Mouse (Mus musculus): ENCODE measurements around the gene Smad3.

Smad3 gene

GRCm38 (mm10) chr9:63743775-63744174 is 14.0 kb downstream of the Smad3 start:
- DNase-seq: no peak

GRCm38 (mm10) chr9:63742887-63743660 is 14.7 kb downstream of the Smad3 start:
- DNase-seq: no peak

DNA sequence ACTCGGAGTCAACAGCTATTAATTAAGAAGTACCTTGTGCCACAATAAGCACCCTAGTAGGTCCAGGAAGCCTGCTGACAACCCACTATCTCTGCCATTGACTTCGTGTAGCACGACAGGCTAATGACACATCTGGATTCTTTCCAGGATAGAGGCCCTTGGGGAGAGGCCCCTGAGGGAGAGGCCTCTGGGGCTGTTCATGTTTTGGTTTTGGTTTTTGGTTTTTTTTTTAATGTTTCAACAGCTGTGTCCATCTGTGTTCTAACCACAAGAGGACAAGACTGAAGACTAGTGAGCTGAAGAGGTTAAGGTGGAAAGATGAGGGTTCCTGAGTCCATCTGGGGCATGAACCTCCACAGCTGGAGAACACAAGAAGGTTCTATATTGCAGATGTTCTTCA is 15.5 kb downstream of the Smad3 start:
- no peak for DNase-seq

DNA sequence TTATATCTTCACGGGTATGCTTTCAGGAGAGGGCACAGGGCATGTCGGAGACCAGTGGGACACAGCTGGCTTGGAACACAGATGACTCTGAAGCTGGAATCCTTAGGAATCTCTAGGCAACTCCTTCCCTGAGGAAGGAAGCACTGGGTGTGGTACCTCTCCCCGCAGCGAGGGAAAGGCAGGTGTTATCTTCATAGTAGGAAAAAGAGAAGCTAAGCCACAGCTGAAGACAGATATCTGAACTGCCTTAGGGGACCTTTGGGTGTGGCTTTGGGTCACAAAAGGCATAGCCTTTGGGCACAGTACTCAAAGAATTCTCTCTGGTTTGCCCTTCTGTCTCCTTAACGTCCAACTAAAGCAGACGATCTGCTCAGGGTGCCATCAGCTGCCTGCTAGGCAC is 16.0 kb downstream of the Smad3 start:
- DNase-seq: no peak

- no peak for DNase-seq
Observed at GRCm38 (mm10) chr9:63740320-63740841, 17.4 kb downstream of the Smad3 start.

- DNase-seq: no peak
Observed at GRCm38 (mm10) chr9:63738830-63739229, 19.0 kb downstream of the Smad3 start.

DNA sequence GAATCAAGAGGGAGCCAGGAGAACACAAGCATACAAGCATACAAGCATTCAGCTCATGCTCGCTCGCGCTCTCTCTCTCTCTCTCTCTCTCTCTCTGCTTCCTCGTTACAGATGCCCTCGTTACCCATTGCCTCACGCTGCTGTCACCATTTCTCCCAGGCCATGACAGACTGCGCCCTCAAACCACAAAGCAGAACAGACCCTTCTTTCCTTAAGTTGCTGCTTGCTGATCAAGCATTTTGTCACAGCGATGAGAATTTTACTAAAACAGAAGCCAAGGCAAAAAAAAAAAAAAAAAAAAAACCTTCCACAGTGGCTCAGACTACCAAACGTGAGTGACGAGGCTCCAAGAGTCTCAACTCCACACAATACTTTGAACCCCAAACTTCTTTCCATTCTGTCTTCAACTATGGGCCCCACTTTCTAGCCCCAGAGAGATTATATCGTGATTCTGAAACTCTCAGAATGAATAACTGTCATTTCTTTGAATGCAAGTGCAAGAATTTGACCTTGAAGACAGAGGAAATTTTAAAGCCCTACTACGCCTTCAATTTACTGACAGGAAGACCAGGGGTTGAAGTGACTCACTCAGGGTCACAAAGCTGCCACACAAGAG is 19.6 kb downstream of the Smad3 start:
- no peak for DNase-seq

GRCm38 (mm10) chr9:63737426-63737931 is 20.3 kb downstream of the Smad3 start:
- no peak for DNase-seq

DNA sequence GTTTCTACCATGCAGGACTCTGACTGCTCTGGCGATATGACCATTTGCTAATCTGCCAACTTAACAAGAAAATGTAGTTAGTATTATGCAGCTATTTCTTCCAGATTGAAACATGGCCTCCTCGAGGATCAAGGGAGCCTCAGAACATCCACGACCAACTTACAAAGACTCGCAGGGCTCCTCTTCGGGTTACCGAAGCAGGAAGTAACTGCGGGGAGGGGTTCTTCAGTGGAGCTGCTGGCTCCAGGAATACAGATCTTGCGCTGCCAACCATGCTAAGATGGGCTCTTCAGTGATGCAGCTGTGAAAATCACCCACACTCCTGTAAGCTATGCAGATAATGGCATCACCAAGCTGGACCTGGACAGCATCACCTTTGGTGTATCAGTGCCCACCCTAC is 23.5 kb downstream of the Smad3 start:
- DNase-seq: no peak

DNA sequence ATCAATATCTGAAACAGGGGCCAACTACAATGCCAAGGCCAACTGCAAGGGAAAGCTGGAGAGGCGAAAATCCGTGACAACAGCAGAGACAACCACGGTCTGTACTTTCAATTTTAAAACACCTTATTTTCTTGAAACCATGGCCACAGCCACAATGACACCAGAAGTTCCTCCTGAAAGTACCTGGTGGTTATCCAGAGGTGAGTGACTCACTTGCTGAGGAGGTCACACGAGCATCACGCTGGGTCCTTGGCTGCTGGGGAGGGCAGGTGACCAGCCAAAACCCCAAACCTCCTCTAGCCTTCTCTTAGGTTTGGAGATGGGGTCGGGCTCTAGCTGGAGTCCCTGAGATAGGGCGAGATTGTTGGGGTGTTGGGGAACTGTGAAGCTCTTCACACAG is 25.1 kb downstream of the Smad3 start:
- no peak for DNase-seq

DNA sequence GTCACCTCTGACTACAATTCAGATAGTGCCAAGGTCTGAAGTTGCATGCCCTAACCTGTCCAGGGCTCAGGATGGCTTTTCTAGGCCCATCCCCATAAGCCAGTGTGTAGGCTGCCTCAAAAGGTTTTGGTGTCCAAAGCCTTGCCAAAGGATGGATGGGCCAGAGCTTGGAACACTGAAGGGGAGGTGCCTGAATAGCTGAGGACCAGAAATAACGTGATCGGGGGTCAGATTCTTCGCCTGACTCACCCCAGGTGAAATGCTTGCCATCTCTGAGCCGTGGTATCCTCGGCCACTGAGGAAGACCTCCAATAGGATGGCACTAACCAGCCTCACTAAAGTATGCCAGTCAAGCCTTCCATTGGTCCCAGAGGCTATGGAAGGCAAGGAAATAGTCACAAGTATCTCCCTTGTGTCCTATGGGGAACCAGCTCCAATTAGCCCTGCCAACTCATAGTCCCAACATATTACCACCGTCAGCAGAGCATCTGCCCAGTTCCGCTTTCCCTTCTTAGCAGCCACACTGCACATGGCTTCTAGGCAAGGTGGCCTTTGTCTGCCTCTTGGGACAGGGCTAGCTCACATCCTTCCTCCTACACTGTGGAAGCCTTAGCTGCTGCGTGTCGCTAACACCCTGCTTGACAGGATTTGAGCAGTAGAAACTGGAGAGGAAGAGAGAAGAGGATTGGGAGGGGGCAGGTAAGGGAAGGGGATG is 26.5 kb downstream of the Smad3 start:
- no peak for DNase-seq

- DNase-seq: no peak
Observed at GRCm38 (mm10) chr9:63728969-63729368, 28.8 kb downstream of the Smad3 start.

- no peak for DNase-seq
Observed at GRCm38 (mm10) chr9:63727070-63727469, 30.7 kb downstream of the Smad3 start.

DNA sequence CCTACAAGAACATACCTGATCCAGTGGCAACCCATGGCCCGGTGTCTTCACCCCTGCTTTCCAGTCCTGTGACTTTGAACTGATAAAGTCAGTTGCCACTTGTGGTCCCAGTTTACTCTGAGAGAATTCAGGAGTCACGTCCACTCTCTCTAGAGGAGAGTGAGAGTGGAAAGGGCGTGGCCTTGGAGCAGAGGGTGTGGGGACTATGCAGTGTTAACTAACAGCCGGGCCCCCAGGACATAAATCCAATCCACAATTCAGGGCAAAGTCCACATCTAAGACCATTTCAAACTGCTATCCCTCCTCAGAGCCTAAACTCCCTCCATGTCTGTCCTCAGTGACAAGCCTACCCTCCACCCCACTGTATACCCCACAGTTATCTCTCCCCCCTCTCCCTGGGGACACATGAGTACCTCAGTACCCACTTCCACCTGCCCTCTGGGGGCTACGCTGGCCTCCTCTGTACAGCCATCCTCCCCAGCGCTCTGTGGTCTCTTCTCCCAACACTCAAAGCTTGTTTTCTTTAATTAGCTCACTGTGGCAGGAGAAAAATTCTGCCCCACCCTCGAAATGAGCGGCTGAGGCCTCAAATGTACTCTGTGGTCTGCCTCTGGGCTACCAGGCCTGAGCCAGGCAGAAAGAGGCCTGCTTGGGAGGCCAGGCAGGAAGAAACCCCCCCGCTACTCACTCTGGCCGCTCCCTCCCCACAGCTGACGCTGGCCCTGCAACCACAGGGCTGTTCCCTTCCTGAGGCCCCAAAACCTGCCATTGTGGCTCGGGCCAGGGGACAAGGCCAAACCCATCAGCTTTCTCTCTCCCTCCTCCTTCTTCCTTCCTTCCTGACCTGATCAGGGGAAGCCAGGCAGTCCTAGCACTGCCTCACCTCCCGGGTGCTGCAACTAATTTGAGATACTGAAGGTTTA is 31.4 kb downstream of the Smad3 start:
- DNase-seq: no peak

DNA sequence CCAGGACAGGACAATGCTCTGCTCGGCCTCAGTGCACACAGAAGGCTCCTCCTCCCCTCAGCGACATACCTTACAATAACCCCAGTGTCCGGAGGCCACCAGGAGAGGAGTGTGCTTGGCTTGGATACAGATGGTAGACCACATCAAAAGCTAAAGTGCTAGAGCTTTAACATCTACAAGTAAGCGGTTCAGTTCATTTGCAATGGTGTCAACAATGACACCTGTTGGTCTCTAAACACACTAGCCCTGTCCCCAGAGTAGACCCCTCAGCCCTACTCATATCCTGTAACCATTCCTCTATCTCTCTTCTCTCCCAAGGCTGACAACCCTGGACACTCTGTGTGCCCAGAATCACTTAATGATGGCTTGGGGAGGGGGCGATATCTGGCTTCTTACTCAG is 33.0 kb downstream of the Smad3 start:
- DNase-seq: no peak

- DNase-seq: no peak
Observed at GRCm38 (mm10) chr9:63722918-63723317, 34.9 kb downstream of the Smad3 start.

- DNase-seq: no peak
Observed at GRCm38 (mm10) chr9:63722350-63722749, 35.4 kb downstream of the Smad3 start.

DNA sequence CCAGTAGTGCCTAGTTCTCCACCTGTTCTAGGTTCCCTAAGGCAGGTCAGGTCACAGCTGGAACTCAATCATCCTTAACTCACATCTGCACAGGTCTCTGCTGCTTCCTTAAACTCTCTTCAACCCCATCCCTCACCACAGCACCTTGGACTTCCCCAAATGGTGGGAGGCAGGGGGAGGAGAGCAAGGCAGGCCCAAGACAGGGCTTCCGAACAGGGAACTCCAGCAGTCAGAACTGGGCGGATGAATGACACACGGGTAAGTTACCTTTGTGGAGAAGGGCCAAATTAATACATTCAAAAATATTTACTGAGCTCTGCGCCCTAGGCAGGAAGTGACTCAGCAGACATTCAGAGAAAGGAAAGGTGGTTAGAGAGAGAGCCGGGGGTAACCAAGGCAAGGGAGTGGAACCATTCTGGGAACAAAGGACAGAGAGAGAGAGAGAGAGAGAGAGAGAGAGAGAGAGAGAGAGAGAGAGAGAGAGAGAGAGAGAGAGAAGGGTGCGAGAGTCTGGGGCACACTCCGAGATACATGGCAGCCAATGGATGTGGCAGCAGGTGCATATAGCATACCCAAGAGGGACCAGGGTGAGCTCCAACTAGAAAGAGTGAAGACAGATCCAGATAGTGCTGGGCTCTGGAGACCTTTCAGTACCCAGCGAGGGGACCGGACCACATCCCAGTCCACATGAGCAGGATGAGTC is 36.1 kb downstream of the Smad3 start:
- DNase-seq: no peak

GRCm38 (mm10) chr9:63720715-63721114 is 37.1 kb downstream of the Smad3 start:
- DNase-seq: no peak

GRCm38 (mm10) chr9:63719770-63720440 is 37.9 kb downstream of the Smad3 start:
- peak; percentile 61 for DNase-seq

DNA sequence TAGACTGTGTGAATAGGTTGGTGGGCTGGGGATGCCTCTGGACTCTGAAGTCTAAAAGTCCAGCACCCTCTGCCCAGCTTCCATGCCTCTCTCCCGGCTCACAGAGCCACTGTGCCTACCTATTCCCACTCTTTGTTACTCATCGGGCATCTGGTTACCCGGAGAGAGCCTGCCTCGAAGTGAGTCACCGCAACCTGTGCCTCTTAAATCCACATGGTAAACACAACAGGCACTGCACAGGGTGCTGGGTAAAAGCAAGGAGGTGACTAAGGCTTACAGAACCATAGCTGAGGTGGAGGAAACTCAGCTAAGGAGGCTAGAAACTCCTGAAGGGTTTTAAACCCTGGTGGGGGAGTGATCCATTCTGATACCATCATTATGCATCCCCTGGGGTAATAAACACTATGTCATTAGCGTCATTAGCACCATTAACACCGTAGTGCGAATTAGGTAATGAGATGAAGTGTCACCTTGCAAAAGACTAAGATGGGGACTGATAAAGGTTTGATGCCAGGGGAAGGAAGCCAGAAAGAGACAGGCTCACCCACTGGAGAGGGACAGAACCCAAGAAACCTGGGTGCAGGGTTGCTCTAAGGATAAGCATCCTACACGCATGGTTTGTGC is 38.9 kb downstream of the Smad3 start:
- DNase-seq: no peak
